In the genomic region with DNA sequence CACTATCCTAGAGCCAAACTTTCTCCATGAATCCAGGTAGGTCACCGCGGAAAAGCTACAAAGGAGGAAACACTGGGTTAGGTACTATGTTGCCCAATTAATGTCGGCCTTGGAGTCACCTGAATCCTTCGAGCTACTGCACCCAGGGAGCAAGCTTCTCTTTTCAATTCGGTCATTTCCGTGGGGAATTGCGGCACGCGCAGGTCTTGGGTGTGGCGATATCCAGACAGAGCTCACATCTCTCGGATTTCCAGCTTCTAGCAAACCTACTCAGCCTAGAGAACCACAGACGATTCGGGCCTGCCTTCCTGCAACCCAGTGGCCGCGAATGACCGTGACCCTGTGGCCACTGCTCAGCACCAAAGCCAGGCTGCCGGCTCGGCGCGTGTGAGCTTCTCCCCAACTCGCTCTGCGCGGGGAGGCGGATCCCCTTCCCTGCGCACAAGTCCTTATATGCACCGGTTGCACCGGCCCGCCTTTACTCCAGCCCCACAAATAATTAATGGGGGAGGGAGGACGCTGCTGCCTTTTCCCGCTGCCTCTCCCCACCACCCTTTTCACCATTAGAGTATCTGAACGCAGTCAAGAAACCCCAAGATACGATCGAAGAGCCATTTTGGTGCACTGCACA, we compare ENCODE assay signal across 8 mouse cellular contexts. TPM values are rescaled to one million over a fixed set of nuclear protein-coding genes. Genes with fewer than 3 reads are reported as not detected.
DNase-seq lines count a peak whose midpoint lies in the region; ATAC-seq and TF ChIP-seq lines count a peak whose summit lies in the region.

No protein-coding gene starts in this region.

- peaks cover 22% of the 10 kb centered on the region for H3K4me1 ChIP-seq in embryonic facial prominence, embryonic 13.5 days
- peaks cover 25% of the 10 kb centered on the region for H3K4me1 ChIP-seq in heart, embryonic 10.5 days
- no peaks in the 10 kb centered on the region for H3K4me1 ChIP-seq in kidney, postnatal 0 days (replicated peaks; ENCODE audit: insufficient read depth, low read length)
- peaks cover 32% of the 10 kb centered on the region for H3K4me1 ChIP-seq in liver, embryonic 12.5 days

- peaks cover 9% of the 10 kb centered on the region; the same call in 1 of the 2 replicates for H3K27me3 ChIP-seq in embryonic facial prominence, embryonic 13.5 days
- H3K27me3 ChIP-seq in heart, embryonic 10.5 days (ENCODE audit: insufficient read depth, poor library complexity, severe bottlenecking) = 0 out of 2 replicates have a peak, but pooled peaks cover 8% of the 10 kb centered on the region
- no peaks in the 10 kb centered on the region for H3K27me3 ChIP-seq in kidney, postnatal 0 days (ENCODE audit: insufficient read depth, low read length)
- H3K27me3 ChIP-seq in liver, embryonic 12.5 days (replicated peaks) = peaks cover 18% of the 10 kb centered on the region
- no peaks in the 10 kb centered on the region for H3K27me3 ChIP-seq in myocyte (ENCODE audit: control insufficient read depth, insufficient read depth, insufficient read length)

- H3K79me2 ChIP-seq in myocyte (ENCODE audit: control insufficient read depth, insufficient read depth) = no peaks in the 10 kb centered on the region

- H3K36me3 ChIP-seq in embryonic facial prominence, embryonic 13.5 days = no peaks in the 10 kb centered on the region
- H3K36me3 ChIP-seq in heart, embryonic 10.5 days = no peaks in the 10 kb centered on the region
- no peaks in the 10 kb centered on the region for H3K36me3 ChIP-seq in kidney, postnatal 0 days (ENCODE audit: insufficient read depth, low read length)
- no peaks in the 10 kb centered on the region for H3K36me3 ChIP-seq in liver, embryonic 12.5 days
- H3K36me3 ChIP-seq in myocyte (ENCODE audit: control insufficient read depth, insufficient read depth) = no peaks in the 10 kb centered on the region

- peak overlapping the region; percentile 87 for H3K4me2 ChIP-seq in embryonic facial prominence, embryonic 13.5 days
- peak overlapping the region; percentile 98 for H3K4me2 ChIP-seq in kidney, postnatal 0 days (ENCODE audit: low read length)
- peak overlapping the region; percentile 98 for H3K4me2 ChIP-seq in liver, embryonic 12.5 days
- peak overlapping the region; percentile 86 for H3K4me2 ChIP-seq in myocyte (ENCODE audit: low read depth)

- H3K27ac ChIP-seq in embryonic facial prominence, embryonic 13.5 days = 0 out of 2 replicates have a peak overlapping the region, but pooled peaks have one; percentile 4
- peak overlapping the region; percentile 90 for H3K27ac ChIP-seq in heart, embryonic 10.5 days
- H3K27ac ChIP-seq in kidney, postnatal 0 days = no peak overlapping the region
- peak overlapping the region; percentile 52; the same call in 1 of the 2 replicates for H3K27ac ChIP-seq in liver, embryonic 12.5 days

- peak overlapping the region; percentile 76 for H3K9ac ChIP-seq in embryonic facial prominence, embryonic 13.5 days
- peak overlapping the region; percentile 62; the same call in 1 of the 2 replicates for H3K9ac ChIP-seq in kidney, postnatal 0 days (ENCODE audit: low read depth, low read length)
- H3K9ac ChIP-seq in liver, embryonic 12.5 days = peak overlapping the region; percentile 77

- no peak for TF ChIP-seq POLR2A in myocyte (IDR thresholded peaks at IDR 0.05; ENCODE audit: insufficient read length, low read depth)

- peak; percentile 63 for DNase-seq in layer of hippocampus, adult 11-12 months (ENCODE audit: low spot score)
- no peak for DNase-seq in layer of hippocampus, adult 9-10 months (ENCODE audit: low spot score)
- DNase-seq in heart, embryonic 10.5 days (ENCODE audit: low spot score) = peak; percentile 87
- DNase-seq in kidney, postnatal 0 days (ENCODE audit: low spot score) = peak; percentile 66
- DNase-seq in telencephalon, adult 2 months (ENCODE audit: low read depth, low spot score) = peak; percentile 44

- H3K4me3 ChIP-seq in embryonic facial prominence, embryonic 13.5 days = peak overlapping the region; percentile 71
- H3K4me3 ChIP-seq in heart, embryonic 10.5 days = peak overlapping the region; percentile 68
- peak overlapping the region; percentile 69 for H3K4me3 ChIP-seq in kidney, postnatal 0 days (replicated peaks; ENCODE audit: low read depth, low read length)
- peak overlapping the region; percentile 73 for H3K4me3 ChIP-seq in liver, embryonic 12.5 days
- peak overlapping the region; percentile 37 for H3K4me3 ChIP-seq in myocyte

- no peaks in the 10 kb centered on the region for H3K9me3 ChIP-seq in embryonic facial prominence, embryonic 13.5 days
- no peaks in the 10 kb centered on the region for H3K9me3 ChIP-seq in heart, embryonic 10.5 days
- H3K9me3 ChIP-seq in kidney, postnatal 0 days (replicated peaks; ENCODE audit: low read length) = no peaks in the 10 kb centered on the region
- H3K9me3 ChIP-seq in liver, embryonic 12.5 days (replicated peaks) = no peaks in the 10 kb centered on the region

- H3ac ChIP-seq in myocyte (ENCODE audit: control insufficient read depth, insufficient read length) = peak overlapping the region; percentile 0

- TF ChIP-seq CTCF in kidney, postnatal 0 days (IDR thresholded peaks at IDR 0.05; ENCODE audit: low read depth) = no peak

- ATAC-seq in embryonic facial prominence, embryonic 13.5 days (ENCODE audit: insufficient number of reproducible peaks, insufficient read depth, low FRiP score, low TSS enrichment, low read depth) = peak; percentile 79; the same call in 1 of the 2 replicates
- ATAC-seq in kidney, postnatal 0 days (replicated peaks; ENCODE audit: low FRiP score, low read depth) = peak; percentile 64
- ATAC-seq in liver, embryonic 12.5 days = peak; percentile 69

- WGBS in embryonic facial prominence, embryonic 13.5 days = under 1% methylated on average over 33 of the region's 33 CpGs
- WGBS in heart, embryonic 10.5 days = under 1% methylated on average over 33 of the region's 33 CpGs
- WGBS in kidney, postnatal 0 days = under 1% methylated on average over 33 of the region's 33 CpGs
- WGBS in liver, embryonic 12.5 days (ENCODE audit: insufficient replicate concordance) = 1% methylated on average over 33 of the region's 33 CpGs

TF ChIP-seq in myocyte, 11 proteins besides CTCF, POLR2A, EP300 and RAD21:
- TF ChIP-seq TCF3 (IDR thresholded peaks at IDR 0.05; ENCODE audit: insufficient read length, low read depth) = no peak
- TF ChIP-seq MYOD1 (IDR thresholded peaks at IDR 0.05; ENCODE audit: control insufficient read depth in 1 of 3, insufficient read length in 2 of 3, low read depth in 2 of 3) = no peak
- TF ChIP-seq USF1 (IDR thresholded peaks at IDR 0.05; ENCODE audit: low read depth) = no peak
- peak; percentile 54 for TF ChIP-seq SRF (IDR thresholded peaks at IDR 0.05; ENCODE audit: control insufficient read depth, insufficient read length, low read depth)
- no peak for TF ChIP-seq CEBPB (IDR thresholded peaks at IDR 0.05; ENCODE audit: insufficient read depth, poor library complexity, severe bottlenecking)

RNA-seq across cellular contexts. Expression of a gene that starts 0.5 kb away (rescaled TPM):
- polyA plus RNA-seq in embryonic facial prominence, embryonic 13.5 days (2015; fragmentation: Nextera tagmentation; extraction: Ambion mirVana) = 13.8 and 14.5 TPM in 2 replicates
- polyA plus RNA-seq in heart, embryonic 10.5 days (2016; fragmentation: Nextera tagmentation; extraction: Ambion mirVana) = 5.9 and 6.1 TPM in 2 replicates
- 1.2 and 2.0 TPM in 2 replicates for polyA plus RNA-seq in kidney, postnatal 0 days (2015; fragmentation: Nextera tagmentation; extraction: Ambion mirVana)
- polyA plus RNA-seq in liver, embryonic 12.5 days (2016; fragmentation: Nextera tagmentation; extraction: Ambion mirVana) = 5.2 and 5.4 TPM in 2 replicates
- polyA plus RNA-seq in myocyte (2012; fragmentation: generic; extraction: Trizol) = 1.8 TPM
